Mouse (Mus musculus) gastrocnemius, postnatal 36 days (tissue): Measurements from ENCODE around the gene Sgca. TPM values are rescaled to one million over a fixed set of nuclear protein-coding genes. Genes with fewer than 3 reads are reported as not detected.
"Not testable (repeated sequence)": the region's sequence is repeated elsewhere in the genome, so short reads cannot be mapped to it uniquely, and the experiment has no call there.

ENCODE experiments used
- DNase-seq, 2 experiments: peaks; one replicate each; pipeline ENCODE4 v3.0.0; 2022
- intact Hi-C: fragments of 180-260 bp; cut with DNase I; formaldehyde crosslinking; loops from one replicate; pipeline ENCODE4 v1.15.1; 2025
- long read RNA-seq, 2 experiments: library from polyadenylated mRNA; stranded (forward); transcript quantifications; one replicate each; pipeline ENCODE4 v2.0.0; 2021
- total RNA-seq, 2 experiments: library from RNA; stranded (reverse); gene quantifications; 2 replicates each; pipeline ENCODE4 v1.2.3; 2021

The Sgca gene
- 100 to 1,000 TPM; 252 to 259 TPM for total RNA-seq
- long read RNA-seq, experiment 1, transcript Sgca-202 (11 exons, 1,724 nt) = minor isoform, 26 of 166 reads
- long read RNA-seq, experiment 1, transcript Sgca-201 (10 exons, 1,465 nt) = major isoform, 85 of 166 reads
- long read RNA-seq, experiment 1, partial matches to known transcripts = 34 of 166 reads
- long read RNA-seq, experiment 1, other reads (novel, unspliced or antisense) = 20 of 166 reads
- long read RNA-seq, experiment 2, transcript Sgca-201 (10 exons, 1,465 nt) = major isoform, 117 of 194 reads
- long read RNA-seq, experiment 2, transcript Sgca-202 (11 exons, 1,724 nt) = minor isoform, 20 of 194 reads
- long read RNA-seq, experiment 2, partial matches to known transcripts = 45 of 194 reads
- long read RNA-seq, experiment 2, other reads (novel, unspliced or antisense) = 10 of 194 reads

GRCm38 (mm10) chr11:94976199-94976598 is at the start of gene Sgca:
TSS of gene Sgca (minus strand) at chr11:94976327.
- intact Hi-C loops = no loop called here
- DNase-seq = no peak

- no peak for DNase-seq
- intact Hi-C loops = no loop called here
These were observed 49.3 kb upstream of the Sgca start for GRCm38 (mm10) chr11:95025227-95026012.

GRCm38 (mm10) chr11:95024439-95025184 is 48.5 kb upstream of the Sgca start:
- no peak for DNase-seq
- intact Hi-C loops = no loop called here

- no peak for DNase-seq
- intact Hi-C loops = no loop called here
These were observed 47.4 kb upstream of the Sgca start for GRCm38 (mm10) chr11:95023481-95023880.

GRCm38 (mm10) chr11:95022237-95022992 is 46.3 kb upstream of the Sgca start:
- intact Hi-C loops = no loop called here
- DNase-seq = no peak

GRCm38 (mm10) chr11:95015484-95015883 is 39.4 kb upstream of the Sgca start:
- intact Hi-C loops = no loop called here
- DNase-seq = no peak

- intact Hi-C loops = no loop called here
- DNase-seq = no peak
These were observed 36.4 kb upstream of the Sgca start for GRCm38 (mm10) chr11:95012487-95012886.

- DNase-seq = no peak
- intact Hi-C loops = no loop called here
These were observed 35.9 kb upstream of the Sgca start for GRCm38 (mm10) chr11:95012075-95012474.

GRCm38 (mm10) chr11:95011416-95011815 is 35.3 kb upstream of the Sgca start:
- DNase-seq = no peak
- intact Hi-C loops = no loop called here

- intact Hi-C loops, DNase-seq: not testable (repeated sequence)
These were observed 34.8 kb upstream of the Sgca start for GRCm38 (mm10) chr11:95010841-95011403.

- no peak for DNase-seq
- intact Hi-C loops = no loop called here
These were observed 34.1 kb upstream of the Sgca start for GRCm38 (mm10) chr11:95010141-95010739.

- intact Hi-C loops = no loop called here
- DNase-seq = peak in 1 of 2 experiments; percentile 44
These were observed 33.5 kb upstream of the Sgca start, which contains the start of gene Samd14 for GRCm38 (mm10) chr11:95009629-95010014. TSS of gene Samd14 (plus strand) at chr11:95009879.

- intact Hi-C loops = no loop called here
- DNase-seq = no peak
These were observed 32.8 kb upstream of the Sgca start for GRCm38 (mm10) chr11:95008661-95009628.

- DNase-seq = no peak
- intact Hi-C loops = no loop called here
These were observed 31.3 kb upstream of the Sgca start for GRCm38 (mm10) chr11:95007418-95007817.

- peak; percentile 66 to 79 for DNase-seq
- intact Hi-C loops = no loop called here
These were observed 30.5 kb upstream of the Sgca start for GRCm38 (mm10) chr11:95006525-95007219.

GRCm38 (mm10) chr11:95006038-95006437 is 29.9 kb upstream of the Sgca start:
- intact Hi-C loops = no loop called here
- no peak for DNase-seq

- DNase-seq = no peak
- intact Hi-C loops = no loop called here
These were observed 28.7 kb upstream of the Sgca start for GRCm38 (mm10) chr11:95004937-95005198.
